Mouse (Mus musculus) cortical plate, adult 2 months (tissue): ENCODE measurements around the gene Dscaml1.

ENCODE experiments used
- CTCF ChIP-seq: fragments of 200-500 bp; IDR thresholded peaks from 2 replicates; pipeline ENCODE4 v1.5.1; 2011; ENCODE audit warnings: mild to moderate bottlenecking, control low read depth, low read length; ENCODE audit not compliant: insufficient read depth; ENCODE audit errors: extremely low read depth
- POLR2A ChIP-seq: fragments of 200-500 bp; IDR thresholded peaks from 2 replicates; pipeline ENCODE4 v1.6.1; 2011; ENCODE audit warnings: mild to moderate bottlenecking, low read length, control low read depth; ENCODE audit not compliant: insufficient read depth; ENCODE audit errors: extremely low read depth

GRCm38 (mm10) chr9:45522866-45523265 lies 96.4 kb downstream of the Dscaml1 start:
- TF ChIP-seq CTCF (no peak), POLR2A (no peak)
